Mouse (Mus musculus): ENCODE data around the gene Olfr329-ps. TPM values are rescaled to one million over a fixed set of nuclear protein-coding genes. Genes with fewer than 3 reads are reported as not detected.

Gene Olfr329-ps
- polyA plus RNA-seq (2014; fragmentation: Nextera tagmentation; extraction: Ambion mirVana), result not detected in 2 replicates

DNA sequence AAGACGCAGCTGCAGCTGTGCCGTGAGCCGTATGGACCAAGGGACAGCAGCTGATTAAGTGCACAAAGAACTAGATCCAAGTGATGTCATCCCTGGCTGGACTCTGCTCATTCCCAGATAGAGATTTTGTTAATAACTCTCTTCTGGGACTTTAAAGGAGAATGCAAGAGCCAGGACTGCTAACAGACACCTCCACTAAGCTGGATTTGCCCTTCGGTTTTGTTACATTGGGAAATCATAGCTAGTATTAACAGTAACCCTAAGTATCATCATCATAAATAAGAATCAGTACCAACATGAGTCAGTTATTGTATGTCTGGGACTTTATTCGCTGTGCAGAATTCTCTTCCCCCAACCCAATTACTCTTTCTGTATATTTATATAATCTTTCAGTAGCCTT, at the start of gene Olfr329-ps:
Gene Olfr329-ps (minus strand): TSS at position 101 of the 400 bp plus-strand sequence.
- Histone ChIP-seq H3K4me2 (replicated peaks; ENCODE audit: low read depth, low read length) (no peak within 1 kb of the TSS), H3K27ac (ENCODE audit: low read length) (no peak within 1 kb of the TSS), H3K27me3 (ENCODE audit: control insufficient read depth, insufficient read depth, low read length) (no peaks in the 10 kb centered on the region), H3K4me3 (ENCODE audit: low read depth, low read length) (no peak within 1 kb of the TSS), H3K9me3 (ENCODE audit: control insufficient read depth, low read depth, low read length) (no peaks in the 10 kb centered on the region), H3K9ac (replicated peaks; ENCODE audit: low read depth, low read length) (no peak within 1 kb of the TSS), H3K4me1 (ENCODE audit: control insufficient read depth, insufficient read depth, low read length) (no peaks in the 10 kb centered on the region), H3K36me3 (ENCODE audit: control insufficient read depth, insufficient read depth, low read length) (no peaks in the 10 kb centered on the region)
- ATAC-seq (ENCODE audit: insufficient number of reproducible peaks, insufficient read depth, low FRiP score, low read depth), result no peak
- WGBS, result 75% methylated on average over 5 of the region's 5 CpGs

DNA sequence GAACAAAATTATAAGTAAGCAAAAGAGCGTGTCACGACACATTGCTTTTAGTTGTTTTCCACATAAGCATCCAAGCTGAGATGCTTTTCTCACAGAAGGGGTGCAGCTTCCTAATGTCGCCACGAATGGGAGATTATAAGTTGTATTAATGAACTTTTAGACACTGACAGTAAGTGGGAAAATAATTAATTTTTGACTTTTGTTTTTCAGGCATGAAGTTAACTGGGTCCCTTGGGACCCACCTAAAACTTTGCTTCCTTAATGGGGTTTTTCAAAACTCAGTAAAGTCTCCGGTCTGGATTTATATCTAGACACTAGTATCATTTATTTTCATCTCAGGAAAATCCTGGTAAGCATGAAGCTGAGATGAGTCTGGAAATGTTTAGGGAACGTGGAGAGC, 48.6 kb upstream of the Olfr329-ps start, which contains the start of gene Olfr324:
Gene Olfr324 (plus strand): TSS at position 301 of the 400 bp plus-strand sequence.
- H3K27me3 ChIP-seq (ENCODE audit: control insufficient read depth, insufficient read depth, low read length), result no peaks in the 10 kb centered on the region
- H3K4me2 ChIP-seq (replicated peaks; ENCODE audit: low read depth, low read length), result no peak within 1 kb of the TSS
- H3K4me1 ChIP-seq (ENCODE audit: control insufficient read depth, insufficient read depth, low read length), result no peaks in the 10 kb centered on the region
- H3K36me3 ChIP-seq (ENCODE audit: control insufficient read depth, insufficient read depth, low read length), result no peaks in the 10 kb centered on the region
- no peak within 1 kb of the TSS for H3K4me3 ChIP-seq (ENCODE audit: low read depth, low read length)
- no peaks in the 10 kb centered on the region for H3K9me3 ChIP-seq (ENCODE audit: control insufficient read depth, low read depth, low read length)
- H3K27ac ChIP-seq (ENCODE audit: low read length), result no peak within 1 kb of the TSS
- no peak within 1 kb of the TSS for H3K9ac ChIP-seq (replicated peaks; ENCODE audit: low read depth, low read length)
- ATAC-seq (ENCODE audit: insufficient number of reproducible peaks, insufficient read depth, low FRiP score, low read depth), result no peak
- WGBS, result 76% methylated on average over 6 of the region's 6 CpGs

DNA sequence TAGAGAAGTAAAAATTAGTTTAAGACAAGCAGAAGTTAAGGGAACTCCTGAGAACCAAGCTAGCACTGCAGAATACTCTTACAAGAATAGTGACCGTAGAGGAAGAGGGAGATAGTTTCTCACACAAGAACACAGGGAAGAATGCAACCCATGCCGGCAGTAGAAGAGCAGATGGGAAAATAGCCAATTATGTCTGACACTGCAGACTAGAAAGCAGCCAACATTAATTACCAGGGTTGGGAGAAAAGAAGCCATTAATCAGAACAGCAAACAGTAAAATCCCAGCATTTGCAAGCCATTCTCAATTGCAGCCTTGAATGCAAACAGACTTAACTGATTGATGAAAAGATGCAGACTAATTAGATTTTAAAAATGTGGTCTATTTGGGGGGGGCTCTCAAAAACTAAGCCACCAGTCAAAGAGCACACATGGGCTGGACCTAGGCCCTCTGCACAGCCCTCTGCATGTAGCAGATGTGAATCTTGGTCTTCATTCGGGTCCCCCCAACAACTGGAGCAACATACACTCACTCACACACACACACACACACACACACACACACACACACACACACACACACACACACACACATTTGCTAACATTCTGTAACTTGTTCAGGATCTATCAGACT, 42.5 kb upstream of the Olfr329-ps start:
- no peak for ATAC-seq (ENCODE audit: insufficient number of reproducible peaks, insufficient read depth, low FRiP score, low read depth)
- H3K4me3 ChIP-seq (ENCODE audit: low read depth, low read length), result no peak overlapping the region
- H3K9ac ChIP-seq (replicated peaks; ENCODE audit: low read depth, low read length), result no peak overlapping the region
- H3K27me3 ChIP-seq (ENCODE audit: control insufficient read depth, insufficient read depth, low read length), result no peaks in the 10 kb centered on the region
- no peaks in the 10 kb centered on the region for H3K36me3 ChIP-seq (ENCODE audit: control insufficient read depth, insufficient read depth, low read length)
- H3K9me3 ChIP-seq (ENCODE audit: control insufficient read depth, low read depth, low read length), result no peaks in the 10 kb centered on the region
- H3K27ac ChIP-seq (ENCODE audit: low read length), result no peak overlapping the region
- no peak overlapping the region for H3K4me2 ChIP-seq (replicated peaks; ENCODE audit: low read depth, low read length)
- WGBS, result 60% methylated on average over 3 of the region's 3 CpGs
- H3K4me1 ChIP-seq (ENCODE audit: control insufficient read depth, insufficient read depth, low read length), result no peaks in the 10 kb centered on the region

DNA sequence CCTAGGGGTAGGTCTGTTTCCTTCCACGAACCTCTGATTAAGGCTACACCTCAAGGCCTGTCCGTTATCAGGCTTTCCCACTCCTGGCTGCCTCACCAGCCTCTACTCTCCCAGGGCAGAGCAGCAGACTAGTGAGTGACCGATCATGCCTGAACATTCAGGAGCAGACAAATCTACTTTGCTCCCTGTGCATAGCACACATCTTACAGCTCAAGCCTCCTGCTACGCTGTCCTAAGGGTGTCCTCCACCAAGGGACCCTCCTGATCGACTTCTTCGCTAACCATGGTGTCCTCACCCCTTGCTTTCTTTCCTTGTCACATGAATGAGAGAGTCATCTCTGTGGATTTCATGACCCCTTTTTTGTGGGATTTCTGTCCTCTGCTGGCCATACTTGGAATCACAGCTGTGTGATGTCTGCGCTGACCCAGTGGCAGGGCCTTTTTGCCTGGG, 41.7 kb upstream of the Olfr329-ps start:
- H3K27me3 ChIP-seq (ENCODE audit: control insufficient read depth, insufficient read depth, low read length), result no peaks in the 10 kb centered on the region
- no peak for ATAC-seq (ENCODE audit: insufficient number of reproducible peaks, insufficient read depth, low FRiP score, low read depth)
- H3K9me3 ChIP-seq (ENCODE audit: control insufficient read depth, low read depth, low read length), result no peaks in the 10 kb centered on the region
- no peak overlapping the region for H3K4me3 ChIP-seq (ENCODE audit: low read depth, low read length)
- H3K27ac ChIP-seq (ENCODE audit: low read length), result no peak overlapping the region
- H3K36me3 ChIP-seq (ENCODE audit: control insufficient read depth, insufficient read depth, low read length), result no peaks in the 10 kb centered on the region
- 72% methylated on average over 7 of the region's 7 CpGs for WGBS
- H3K4me2 ChIP-seq (replicated peaks; ENCODE audit: low read depth, low read length), result no peak overlapping the region
- H3K4me1 ChIP-seq (ENCODE audit: control insufficient read depth, insufficient read depth, low read length), result no peaks in the 10 kb centered on the region
- no peak overlapping the region for H3K9ac ChIP-seq (replicated peaks; ENCODE audit: low read depth, low read length)

DNA sequence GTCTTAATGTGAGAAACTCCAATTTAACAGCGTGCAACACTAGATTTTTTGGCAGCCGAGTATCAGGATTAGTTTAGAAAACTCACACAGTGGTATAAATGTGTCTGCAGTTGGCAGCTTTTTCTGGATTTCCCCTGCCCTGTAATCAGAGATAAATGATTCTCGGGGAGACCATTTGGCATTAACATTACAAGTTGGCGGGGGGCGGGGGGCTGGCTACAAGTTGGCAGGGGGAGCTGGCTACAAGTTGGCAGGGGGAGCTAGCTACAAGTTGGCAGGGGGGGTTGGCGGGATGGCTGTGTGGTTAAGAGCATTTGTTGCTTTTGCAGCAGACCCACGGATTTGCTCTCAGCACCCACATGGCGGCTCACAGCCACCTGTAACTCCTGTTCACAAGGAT, 32.4 kb upstream of the Olfr329-ps start:
- Histone ChIP-seq H3K4me1 (ENCODE audit: control insufficient read depth, insufficient read depth, low read length) (no peaks in the 10 kb centered on the region), H3K27me3 (ENCODE audit: control insufficient read depth, insufficient read depth, low read length) (no peaks in the 10 kb centered on the region), H3K36me3 (ENCODE audit: control insufficient read depth, insufficient read depth, low read length) (no peaks in the 10 kb centered on the region), H3K9ac (replicated peaks; ENCODE audit: low read depth, low read length) (no peak overlapping the region), H3K4me3 (ENCODE audit: low read depth, low read length) (no peak overlapping the region), H3K9me3 (ENCODE audit: control insufficient read depth, low read depth, low read length) (no peaks in the 10 kb centered on the region), H3K4me2 (replicated peaks; ENCODE audit: low read depth, low read length) (no peak overlapping the region), H3K27ac (ENCODE audit: low read length) (no peak overlapping the region)
- ATAC-seq (ENCODE audit: insufficient number of reproducible peaks, insufficient read depth, low FRiP score, low read depth), result no peak
- WGBS, result 77% methylated on average over 8 of the region's 8 CpGs

DNA sequence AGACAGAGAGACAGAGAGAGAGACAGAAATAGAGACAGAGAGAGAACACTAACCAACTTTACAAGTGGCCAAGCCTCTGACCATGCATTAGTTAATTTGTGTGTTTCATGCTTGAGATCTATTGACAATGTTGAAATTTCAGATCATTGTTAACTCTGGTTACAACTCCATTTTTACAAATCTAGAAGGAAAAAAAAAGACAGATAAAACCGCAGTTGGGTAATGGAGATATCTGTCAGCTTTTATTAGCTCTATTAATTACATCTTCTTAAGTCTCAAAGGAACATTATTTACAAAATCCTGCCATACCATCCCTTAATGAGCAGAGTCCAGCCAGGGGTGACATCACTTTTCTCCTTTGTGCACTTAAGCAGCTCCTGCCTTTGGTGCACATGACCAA, 31.2 kb upstream of the Olfr329-ps start, which contains the start of gene Olfr325:
Gene Olfr325 (plus strand): TSS at position 301 of the 400 bp plus-strand sequence.
- Histone ChIP-seq H3K9me3 (ENCODE audit: control insufficient read depth, low read depth, low read length) (no peaks in the 10 kb centered on the region), H3K4me3 (ENCODE audit: low read depth, low read length) (no peak within 1 kb of the TSS), H3K4me1 (ENCODE audit: control insufficient read depth, insufficient read depth, low read length) (no peaks in the 10 kb centered on the region), H3K36me3 (ENCODE audit: control insufficient read depth, insufficient read depth, low read length) (no peaks in the 10 kb centered on the region), H3K9ac (replicated peaks; ENCODE audit: low read depth, low read length) (no peak within 1 kb of the TSS), H3K4me2 (replicated peaks; ENCODE audit: low read depth, low read length) (no peak within 1 kb of the TSS), H3K27me3 (ENCODE audit: control insufficient read depth, insufficient read depth, low read length) (no peaks in the 10 kb centered on the region), H3K27ac (ENCODE audit: low read length) (no peak within 1 kb of the TSS)
- WGBS, result 55% methylated on average over 1 of the region's 1 CpGs
- ATAC-seq (ENCODE audit: insufficient number of reproducible peaks, insufficient read depth, low FRiP score, low read depth), result no peak

DNA sequence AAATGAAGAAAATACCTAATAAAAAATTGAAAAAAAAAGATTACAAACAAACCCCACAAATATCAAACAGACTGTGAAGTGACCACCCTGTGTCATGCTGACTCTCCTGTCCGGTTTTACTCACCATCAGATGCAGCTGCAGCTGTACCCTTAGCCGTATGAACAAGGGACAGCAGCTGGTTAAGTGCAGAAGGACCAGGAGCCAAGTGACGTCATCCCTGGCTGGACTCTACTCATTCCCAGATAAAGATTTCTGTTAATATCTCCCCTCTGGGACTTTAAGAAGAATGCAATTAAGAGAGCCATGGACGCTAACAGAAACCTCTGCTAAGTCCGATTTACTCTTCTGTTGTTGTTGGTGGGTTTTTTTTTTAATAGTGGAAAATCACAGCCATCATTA, 24.2 kb upstream of the Olfr329-ps start, which contains the start of gene Olfr224:
Gene Olfr224 (minus strand): TSS at position 149 of the 400 bp plus-strand sequence.
- 73% methylated on average over 5 of the region's 5 CpGs for WGBS

DNA sequence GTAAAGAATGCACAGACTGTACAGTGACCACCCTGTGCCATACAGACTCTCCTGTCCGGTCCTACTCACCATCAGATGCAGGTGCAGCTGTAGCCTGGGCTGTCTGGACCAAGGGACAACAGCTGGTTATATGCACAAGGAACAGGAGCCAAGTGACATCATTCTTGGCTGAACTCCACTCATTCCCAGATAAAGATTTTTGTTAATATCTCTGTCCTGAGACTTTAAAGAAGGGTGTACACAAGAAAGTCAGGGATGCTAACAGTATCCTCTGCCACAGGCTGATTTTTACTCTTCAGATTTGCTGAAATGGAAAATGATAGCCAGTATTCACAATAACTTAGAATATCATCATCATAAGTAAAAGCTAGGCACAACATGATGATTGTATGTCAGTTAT, 9.3 kb upstream of the Olfr329-ps start, which contains the start of gene Olfr328:
Gene Olfr328 (minus strand): TSS at position 101 of the 400 bp plus-strand sequence.
- no peaks in the 10 kb centered on the region for H3K4me1 ChIP-seq (ENCODE audit: control insufficient read depth, insufficient read depth, low read length)
- no peak within 1 kb of the TSS for H3K4me3 ChIP-seq (ENCODE audit: low read depth, low read length)
- H3K9ac ChIP-seq (replicated peaks; ENCODE audit: low read depth, low read length), result no peak within 1 kb of the TSS
- H3K36me3 ChIP-seq (ENCODE audit: control insufficient read depth, insufficient read depth, low read length), result no peaks in the 10 kb centered on the region
- 71% methylated on average over 1 of the region's 1 CpGs for WGBS
- H3K4me2 ChIP-seq (replicated peaks; ENCODE audit: low read depth, low read length), result no peak within 1 kb of the TSS
- no peaks in the 10 kb centered on the region for H3K27me3 ChIP-seq (ENCODE audit: control insufficient read depth, insufficient read depth, low read length)
- ATAC-seq (ENCODE audit: insufficient number of reproducible peaks, insufficient read depth, low FRiP score, low read depth), result no peak
- no peak within 1 kb of the TSS for H3K27ac ChIP-seq (ENCODE audit: low read length)
- no peaks in the 10 kb centered on the region for H3K9me3 ChIP-seq (ENCODE audit: control insufficient read depth, low read depth, low read length)

More for the DNA sequence above, 24.2 kb upstream of the Olfr329-ps start, which contains the start of gene Olfr224:
- ATAC-seq (ENCODE audit: insufficient number of reproducible peaks, insufficient read depth, low FRiP score, low read depth), result no peak
- Histone ChIP-seq H3K9ac (replicated peaks; ENCODE audit: low read depth, low read length) (no peak within 1 kb of the TSS), H3K36me3 (ENCODE audit: control insufficient read depth, insufficient read depth, low read length) (no peaks in the 10 kb centered on the region), H3K27me3 (ENCODE audit: control insufficient read depth, insufficient read depth, low read length) (no peaks in the 10 kb centered on the region), H3K4me3 (ENCODE audit: low read depth, low read length) (no peak within 1 kb of the TSS), H3K27ac (ENCODE audit: low read length) (no peak within 1 kb of the TSS), H3K4me1 (ENCODE audit: control insufficient read depth, insufficient read depth, low read length) (no peaks in the 10 kb centered on the region), H3K4me2 (replicated peaks; ENCODE audit: low read depth, low read length) (no peak within 1 kb of the TSS), H3K9me3 (ENCODE audit: control insufficient read depth, low read depth, low read length) (no peaks in the 10 kb centered on the region)
